Mouse (Mus musculus) adrenal gland, postnatal 25 days (tissue): ENCODE data around the gene Mapkapk5. TPM values are rescaled to one million over a fixed set of nuclear protein-coding genes. Genes with fewer than 3 reads are reported as not detected.

Source experiments
- DNase-seq: peaks from one replicate; pipeline ENCODE4 v3.0.0; 2021; ENCODE audit warnings: mixed read lengths
- total RNA-seq: library from RNA; stranded (reverse); gene quantifications from 2 replicates; pipeline ENCODE4 v1.2.3, GENCODE M21; 2021

Mapkapk5 gene
- total RNA-seq, 1 experiment from 2014 or later, result 72.2 TPM

GRCm38 (mm10) chr5:121500719-121501118 lies 45.0 kb downstream of the Mapkapk5 start:
- DNase-seq, result no peak

- DNase-seq, result no peak
Observed at GRCm38 (mm10) chr5:121493305-121493704, 52.4 kb downstream of the Mapkapk5 start.

GRCm38 (mm10) chr5:121484801-121485200 lies 60.9 kb downstream of the Mapkapk5 start:
- DNase-seq, result no peak

GRCm38 (mm10) chr5:121477680-121478079 lies 68.0 kb downstream of the Mapkapk5 start:
- no peak for DNase-seq

- no peak for DNase-seq
Observed at GRCm38 (mm10) chr5:121476040-121476439, 69.7 kb downstream of the Mapkapk5 start.

Other genes starting within 250 kb of the Mapkapk5 start
- gene Trafd1, start 160.3 kb downstream of the Mapkapk5 start, total RNA-seq, result 28.1 and 50.7 TPM in 2 replicates
- 35.2 and 38.6 TPM in 2 replicates for gene Naa25, start 148.0 kb downstream of the Mapkapk5 start, total RNA-seq
- 5.5 and 8.1 TPM in 2 replicates for gene Tmem116, start 94.0 kb downstream of the Mapkapk5 start, total RNA-seq
- 96.8 and 103 TPM in 2 replicates for gene Erp29, start 93.4 kb downstream of the Mapkapk5 start, total RNA-seq
- not detected in 2 replicates for gene Adam1b, start 42.5 kb downstream of the Mapkapk5 start, total RNA-seq
- 6.4 and 7.9 TPM in 2 replicates for gene Adam1a, start 423 bp downstream of the Mapkapk5 start, total RNA-seq
- not detected in 2 replicates for gene Gm42878, start 423 bp downstream of the Mapkapk5 start, total RNA-seq
- gene Aldh2, start 47.9 kb upstream of the Mapkapk5 start, total RNA-seq, result 1,568 and 1,679 TPM in 2 replicates
- 19.8 and 26.7 TPM in 2 replicates for gene Acad12, start 73.0 kb upstream of the Mapkapk5 start, total RNA-seq
- 21.8 and 26.2 TPM in 2 replicates for gene Acad10, start 114.6 kb upstream of the Mapkapk5 start, total RNA-seq
- 55.1 and 64.3 TPM in 2 replicates for gene Brap, start 114.7 kb upstream of the Mapkapk5 start, total RNA-seq
- 172 and 216 TPM in 2 replicates for gene Atxn2, start 165.4 kb upstream of the Mapkapk5 start, total RNA-seq